Mouse (Mus musculus): ENCODE results near the gene Gch1. TPM values are rescaled to one million over a fixed set of nuclear protein-coding genes. Genes with fewer than 3 reads are reported as not detected.

The Gch1 gene
- 3.4 and 3.7 TPM in 2 replicates for polyA plus RNA-seq (2016; fragmentation: Nextera tagmentation; extraction: Ambion mirVana)

DNA sequence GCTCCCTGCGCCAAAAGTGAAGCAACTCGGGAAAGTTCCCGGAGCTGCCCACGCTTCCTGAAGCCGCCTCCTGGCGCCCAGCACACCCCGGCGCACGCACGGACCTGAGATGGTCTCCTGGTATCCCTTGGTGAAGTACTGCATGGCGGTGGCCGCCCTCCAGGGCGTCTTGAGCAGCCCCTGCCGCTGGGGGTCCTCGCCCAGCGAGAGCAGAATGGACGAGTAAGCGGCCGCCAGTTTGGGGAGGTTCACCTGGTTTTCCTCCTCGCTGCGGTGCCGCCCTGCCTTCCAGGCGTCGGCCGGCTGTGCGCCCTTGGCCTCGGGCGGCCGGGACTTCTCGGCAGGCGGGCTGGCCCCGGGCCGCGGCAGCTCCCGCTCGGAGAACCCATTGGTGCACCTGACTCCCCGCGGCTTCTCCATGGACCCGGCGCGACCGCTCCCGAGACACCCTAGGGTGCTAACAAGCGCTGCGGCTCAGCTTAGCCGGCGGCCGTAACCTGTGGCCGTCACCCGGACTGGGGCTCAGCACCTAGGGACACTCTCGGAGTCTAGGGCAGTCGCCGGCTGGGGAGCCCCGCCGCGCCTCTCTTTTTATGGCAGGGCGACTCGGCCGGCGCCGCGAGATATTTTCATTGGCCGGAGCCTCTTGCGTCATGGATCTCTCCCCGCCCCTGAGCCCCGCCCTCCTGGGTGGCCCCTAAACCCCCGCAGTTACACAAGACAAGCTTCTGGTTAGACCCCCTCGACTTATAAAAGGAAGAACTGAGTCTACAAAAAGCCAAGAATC, at the start of gene Gch1:
Gene Gch1 (minus strand): TSS at position 566 of the 787 bp plus-strand sequence.
- peaks cover 34% of the 10 kb centered on the region for H3K4me1 ChIP-seq
- peaks cover 19% of the 10 kb centered on the region for H3K27me3 ChIP-seq (replicated peaks)
- no peaks in the 10 kb centered on the region for H3K9me3 ChIP-seq (replicated peaks)
- ATAC-seq: peak; percentile 92
- peak within 1 kb of the TSS; percentile 95 for H3K4me2 ChIP-seq
- H3K36me3 ChIP-seq: no peaks in the 10 kb centered on the region
- H3K4me3 ChIP-seq: peak within 1 kb of the TSS; percentile 69
- peak within 1 kb of the TSS; percentile 72 for H3K27ac ChIP-seq
- H3K9ac ChIP-seq: peak within 1 kb of the TSS; percentile 77
- under 1% methylated on average over 62 of the region's 68 CpGs for WGBS (ENCODE audit: insufficient replicate concordance)

DNA sequence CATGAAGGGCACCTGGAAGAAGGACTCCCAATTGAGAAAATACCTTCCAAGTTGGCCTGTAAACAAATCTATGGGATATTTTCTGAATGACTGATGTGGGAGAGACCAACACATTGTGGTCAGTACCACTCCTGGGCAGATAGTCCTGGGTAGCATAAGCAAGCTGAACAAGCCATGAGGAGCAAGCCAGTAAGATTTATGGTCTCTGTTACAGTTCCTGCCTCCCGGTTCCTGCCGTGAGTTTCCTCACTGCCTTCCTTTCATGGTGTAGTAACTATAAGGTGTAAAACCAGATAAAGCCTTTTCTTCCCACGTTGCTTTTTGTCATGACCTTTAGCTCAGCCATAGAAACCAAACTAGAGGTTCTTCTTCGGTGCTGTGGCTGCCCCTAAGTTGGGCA, 48.1 kb upstream of the Gch1 start:
- no peak for ATAC-seq
- H3K9ac ChIP-seq: no peak overlapping the region
- H3K27ac ChIP-seq: no peak overlapping the region

DNA sequence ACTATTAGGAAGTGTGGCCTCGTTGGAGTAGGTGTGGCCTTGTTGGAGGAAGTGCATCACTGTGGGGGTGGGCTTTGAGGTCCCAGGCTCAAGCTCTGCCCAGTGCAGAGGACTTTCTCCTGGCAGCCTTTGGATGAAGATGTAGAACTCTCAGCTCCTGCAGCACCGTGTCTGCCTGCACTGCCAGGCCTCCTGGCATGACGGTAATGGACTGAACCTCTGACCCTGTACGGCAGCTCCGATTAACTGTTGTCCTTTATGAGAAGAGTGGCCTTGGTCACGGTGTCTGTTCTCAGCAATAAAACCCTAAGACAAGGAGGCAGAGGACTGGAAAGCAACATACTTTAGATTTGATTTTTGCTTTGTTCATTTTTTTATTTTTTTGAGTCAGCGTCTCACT, 47.3 kb upstream of the Gch1 start:
- ATAC-seq: no peak
- peaks cover 2% of the 10 kb centered on the region; the same call in 1 of the 2 replicates for H3K27me3 ChIP-seq (replicated peaks)
- H3K4me2 ChIP-seq: no peak overlapping the region
- peaks cover 16% of the 10 kb centered on the region for H3K9me3 ChIP-seq (replicated peaks)
- H3K9ac ChIP-seq: no peak overlapping the region
- no peak overlapping the region for H3K27ac ChIP-seq
- WGBS (ENCODE audit: insufficient replicate concordance): 83% methylated on average over 7 of the region's 7 CpGs
- H3K36me3 ChIP-seq: peaks cover 14% of the 10 kb centered on the region
- H3K4me3 ChIP-seq: no peak overlapping the region
- peaks cover 48% of the 10 kb centered on the region for H3K4me1 ChIP-seq

More for the DNA sequence above, 48.1 kb upstream of the Gch1 start:
- Histone ChIP-seq H3K36me3 (peaks cover 21% of the 10 kb centered on the region), H3K9me3 (replicated peaks) (peaks cover 16% of the 10 kb centered on the region), H3K4me3 (no peak overlapping the region), H3K4me1 (peaks cover 54% of the 10 kb centered on the region), H3K27me3 (replicated peaks) (no peaks in the 10 kb centered on the region), H3K4me2 (no peak overlapping the region)
- 80% methylated on average over 4 of the region's 4 CpGs for WGBS (ENCODE audit: insufficient replicate concordance)

- no peak for ATAC-seq
- H3K27me3 ChIP-seq (replicated peaks): peaks cover 11% of the 10 kb centered on the region
- peaks cover 16% of the 10 kb centered on the region for H3K9me3 ChIP-seq (replicated peaks)
- H3K27ac ChIP-seq: no peak overlapping the region
- H3K9ac ChIP-seq: no peak overlapping the region
- peaks cover 4% of the 10 kb centered on the region for H3K36me3 ChIP-seq
- peaks cover 32% of the 10 kb centered on the region for H3K4me1 ChIP-seq
- 68% methylated on average over 5 of the region's 5 CpGs for WGBS (ENCODE audit: insufficient replicate concordance)
- no peak overlapping the region for H3K4me3 ChIP-seq
- H3K4me2 ChIP-seq: no peak overlapping the region
These were observed 45.5 kb upstream of the Gch1 start for GRCm38 (mm10) chr14:47234526-47235250.

DNA sequence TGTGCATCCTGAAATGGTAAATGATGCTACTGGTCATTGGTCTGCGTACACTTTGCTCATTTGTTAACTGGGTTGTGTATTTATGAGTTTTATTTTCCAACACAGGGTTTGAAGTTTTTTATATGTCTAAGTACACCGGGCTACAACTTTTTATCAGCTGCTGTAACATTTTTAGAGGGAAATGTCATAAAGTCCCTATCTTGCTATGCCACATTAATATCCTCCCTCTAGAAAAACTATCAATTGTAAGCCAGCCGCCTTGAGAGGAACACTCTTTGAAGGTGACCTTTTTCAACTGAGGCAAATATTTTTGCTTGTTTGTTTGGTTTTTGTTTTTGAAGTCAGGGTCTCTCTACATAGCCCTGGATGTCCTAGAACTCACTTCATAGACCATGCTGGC, 44.8 kb upstream of the Gch1 start:
- no peak overlapping the region for H3K9ac ChIP-seq
- peaks cover 27% of the 10 kb centered on the region for H3K4me1 ChIP-seq
- peaks cover 16% of the 10 kb centered on the region for H3K9me3 ChIP-seq (replicated peaks)
- H3K27me3 ChIP-seq (replicated peaks): peaks cover 14% of the 10 kb centered on the region
- WGBS (ENCODE audit: insufficient replicate concordance): 50% methylated on average over 3 of the region's 3 CpGs
- ATAC-seq: peak; percentile 54; the same call in 1 of the 2 replicates
- no peak overlapping the region for H3K4me3 ChIP-seq
- H3K27ac ChIP-seq: peak overlapping the region; percentile 45
- no peaks in the 10 kb centered on the region for H3K36me3 ChIP-seq
- H3K4me2 ChIP-seq: peak overlapping the region; percentile 22; the same call in 1 of the 2 replicates

DNA sequence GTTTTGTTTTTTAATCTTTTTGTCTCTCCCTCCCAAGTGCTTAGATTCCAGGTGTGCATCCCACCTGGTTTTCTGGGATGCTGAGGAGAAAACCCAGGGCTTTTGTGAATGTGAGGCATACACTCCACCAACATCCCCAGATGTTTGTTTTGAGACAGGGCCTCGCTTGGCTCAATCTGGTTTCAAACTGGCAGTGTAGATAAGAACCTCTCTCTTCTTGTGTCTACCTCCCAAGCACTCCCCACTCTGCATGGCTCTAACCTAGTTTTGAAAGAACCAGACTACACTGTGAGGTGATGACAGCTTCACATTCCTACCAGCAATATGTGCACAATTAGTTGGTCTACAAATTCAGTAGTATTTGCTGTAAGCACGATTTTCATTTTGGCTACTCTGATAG, 44.4 kb upstream of the Gch1 start:
- Histone ChIP-seq H3K27me3 (replicated peaks) (peaks cover 14% of the 10 kb centered on the region), H3K4me2 (peak overlapping the region; percentile 22; the same call in 1 of the 2 replicates), H3K9me3 (replicated peaks) (peaks cover 16% of the 10 kb centered on the region), H3K27ac (peak overlapping the region; percentile 45), H3K9ac (no peak overlapping the region), H3K4me1 (peaks cover 27% of the 10 kb centered on the region), H3K36me3 (no peaks in the 10 kb centered on the region), H3K4me3 (no peak overlapping the region)
- ATAC-seq: peak; percentile 90
- 25% methylated on average over 2 of the region's 2 CpGs for WGBS (ENCODE audit: insufficient replicate concordance)

DNA sequence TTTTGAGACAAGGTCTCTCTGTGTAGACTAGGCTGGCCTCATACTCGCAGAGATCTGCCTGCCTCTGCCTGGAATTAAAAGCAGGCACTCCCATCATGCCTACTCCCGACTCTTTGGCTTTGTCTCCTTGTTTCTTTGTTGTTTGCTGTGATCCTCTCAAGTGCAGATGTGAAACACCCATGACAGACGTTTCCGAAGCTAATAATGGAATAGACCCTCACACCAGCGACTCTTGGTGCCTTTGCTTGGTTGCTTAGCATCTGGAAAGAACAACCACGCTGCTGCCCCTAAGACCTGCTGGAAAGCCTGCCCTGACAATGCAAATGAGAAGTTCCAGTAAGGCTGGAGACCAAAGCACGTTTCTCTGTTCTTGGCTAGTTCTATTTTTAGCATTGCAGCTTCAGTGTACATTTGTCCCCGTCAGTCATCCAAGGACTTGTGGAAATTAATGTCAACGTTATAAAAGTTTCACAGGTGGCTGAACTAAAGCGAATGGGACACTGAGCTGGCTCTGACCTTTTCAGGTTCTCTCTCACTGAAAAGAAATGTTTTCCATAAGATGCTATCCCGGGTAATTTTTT, 40.7 kb upstream of the Gch1 start:
- H3K27me3 ChIP-seq (replicated peaks): peaks cover 14% of the 10 kb centered on the region
- H3K27ac ChIP-seq: no peak overlapping the region
- H3K4me1 ChIP-seq: peaks cover 22% of the 10 kb centered on the region
- H3K4me2 ChIP-seq: no peak overlapping the region
- WGBS (ENCODE audit: insufficient replicate concordance): 57% methylated on average over 11 of the region's 11 CpGs
- no peaks in the 10 kb centered on the region for H3K9me3 ChIP-seq (replicated peaks)
- no peak for ATAC-seq
- no peak overlapping the region for H3K4me3 ChIP-seq
- H3K9ac ChIP-seq: no peak overlapping the region
- H3K36me3 ChIP-seq: no peaks in the 10 kb centered on the region

DNA sequence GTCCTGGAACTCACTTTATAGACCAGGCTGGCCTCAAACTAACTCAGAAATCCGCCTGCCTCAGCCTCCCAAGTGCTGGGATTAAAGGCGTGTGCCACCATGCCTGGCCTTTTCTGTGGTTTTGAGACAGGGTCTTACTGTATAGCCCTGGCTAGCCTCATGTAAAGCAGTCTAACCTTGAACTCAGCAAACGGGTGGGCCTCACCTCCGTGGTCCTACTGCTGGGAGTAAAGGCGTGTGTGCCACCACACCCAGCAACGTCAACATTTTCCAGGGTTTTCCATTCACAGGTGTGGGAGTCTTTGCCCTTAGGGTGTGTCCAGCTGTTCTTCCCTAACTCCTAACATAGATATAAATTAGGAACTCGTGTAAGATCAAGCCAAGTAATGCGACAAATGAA, 36.7 kb upstream of the Gch1 start:
- Histone ChIP-seq H3K4me2 (no peak overlapping the region), H3K36me3 (no peaks in the 10 kb centered on the region), H3K27me3 (replicated peaks) (peaks cover 8% of the 10 kb centered on the region; the same call in 1 of the 2 replicates), H3K9ac (no peak overlapping the region), H3K9me3 (replicated peaks) (no peaks in the 10 kb centered on the region), H3K27ac (no peak overlapping the region), H3K4me3 (no peak overlapping the region), H3K4me1 (0 out of 2 replicates have a peak, but pooled peaks cover 4% of the 10 kb centered on the region)
- WGBS (ENCODE audit: insufficient replicate concordance): 80% methylated on average over 8 of the region's 8 CpGs
- no peak for ATAC-seq

DNA sequence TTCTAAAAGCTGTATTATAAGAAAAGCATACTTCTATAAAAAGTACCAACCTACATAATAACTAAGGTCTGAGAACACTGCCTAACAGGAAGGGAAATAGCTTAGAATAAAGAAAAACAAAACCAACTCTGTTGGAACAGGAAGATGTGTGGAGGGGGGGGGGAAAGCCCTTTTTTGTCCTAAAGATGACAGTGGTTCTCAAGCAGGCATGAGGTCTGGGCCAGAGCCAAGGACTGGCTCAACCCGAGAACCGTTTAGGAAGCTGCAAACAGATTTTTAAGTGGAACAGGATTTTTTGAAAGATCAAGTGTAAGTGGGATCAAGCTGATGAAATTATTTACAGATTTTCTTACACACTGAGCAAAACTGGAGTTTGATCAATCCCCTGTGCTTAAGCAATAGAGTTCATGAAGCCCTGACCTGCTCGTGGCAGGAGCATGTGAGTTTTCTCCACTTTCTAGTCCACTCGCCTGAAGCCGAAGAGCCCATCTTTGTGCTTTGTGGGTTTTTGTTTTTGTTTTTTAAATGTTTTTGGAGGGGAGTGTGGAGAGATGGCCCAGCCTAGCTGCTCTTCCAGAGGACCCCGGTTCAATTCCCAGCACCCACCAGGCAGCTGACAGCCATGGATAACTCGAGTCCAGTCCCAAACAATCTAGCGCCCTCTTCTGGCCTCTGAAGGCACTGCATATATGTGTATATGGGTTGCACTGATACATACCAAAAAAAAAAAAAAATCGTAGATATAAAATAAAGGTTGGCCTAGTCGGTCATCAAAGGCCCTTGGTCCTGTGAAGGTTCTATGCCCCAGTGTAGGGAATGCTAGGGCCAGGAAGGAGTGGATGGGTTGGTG, 35.5 kb upstream of the Gch1 start:
- Histone ChIP-seq H3K9me3 (replicated peaks) (no peaks in the 10 kb centered on the region), H3K36me3 (no peaks in the 10 kb centered on the region), H3K4me3 (no peak overlapping the region), H3K9ac (no peak overlapping the region), H3K4me1 (0 out of 2 replicates have a peak, but pooled peaks cover 4% of the 10 kb centered on the region), H3K27me3 (replicated peaks) (peaks cover 4% of the 10 kb centered on the region; the same call in 1 of the 2 replicates), H3K4me2 (no peak overlapping the region), H3K27ac (no peak overlapping the region)
- no peak for ATAC-seq
- WGBS (ENCODE audit: insufficient replicate concordance): 68% methylated on average over 10 of the region's 10 CpGs

- H3K4me3 ChIP-seq: no peak overlapping the region
- no peak overlapping the region for H3K9ac ChIP-seq
- no peaks in the 10 kb centered on the region for H3K36me3 ChIP-seq
- WGBS (ENCODE audit: insufficient replicate concordance): 69% methylated on average over 11 of the region's 11 CpGs
- no peak overlapping the region for H3K27ac ChIP-seq
- H3K4me1 ChIP-seq: 0 out of 2 replicates have a peak, but pooled peaks cover 4% of the 10 kb centered on the region
- no peaks in the 10 kb centered on the region for H3K9me3 ChIP-seq (replicated peaks)
- ATAC-seq: no peak
- H3K4me2 ChIP-seq: no peak overlapping the region
- no peaks in the 10 kb centered on the region for H3K27me3 ChIP-seq (replicated peaks)
These were observed 33.6 kb upstream of the Gch1 start for GRCm38 (mm10) chr14:47222631-47223450.
